Mouse (Mus musculus) ES-Bruce4 (cell line): ENCODE measurements around the gene 4930469K13Rik.

Experiments
- CTCF ChIP-seq: IDR thresholded peaks from one replicate; pipeline ENCODE4 v1.8.1; 2011; ENCODE audit warnings: low read depth, low read length
- EP300 ChIP-seq: IDR thresholded peaks from 2 replicates; pipeline ENCODE4 v1.6.1; 2011; ENCODE audit warnings: low read depth, low read length; ENCODE audit not compliant: insufficient read depth
- POLR2A ChIP-seq: IDR thresholded peaks from one replicate; pipeline ENCODE4 v1.8.1; 2011; ENCODE audit warnings: low read length; ENCODE audit not compliant: insufficient read depth

GRCm38 (mm10) chr11:33962688-33963407 is 135.5 kb downstream of the 4930469K13Rik start, which contains the start of gene Kcnmb1:
- TF ChIP-seq POLR2A (no peak), CTCF (no peak), EP300 (no peak)
